Mouse (Mus musculus): ENCODE data around the gene Fat4. TPM values are rescaled to one million over a fixed set of nuclear protein-coding genes. Genes with fewer than 3 reads are reported as not detected.

Gene Fat4
- polyA plus RNA-seq, 1 experiment, result 0.13 TPM

DNA sequence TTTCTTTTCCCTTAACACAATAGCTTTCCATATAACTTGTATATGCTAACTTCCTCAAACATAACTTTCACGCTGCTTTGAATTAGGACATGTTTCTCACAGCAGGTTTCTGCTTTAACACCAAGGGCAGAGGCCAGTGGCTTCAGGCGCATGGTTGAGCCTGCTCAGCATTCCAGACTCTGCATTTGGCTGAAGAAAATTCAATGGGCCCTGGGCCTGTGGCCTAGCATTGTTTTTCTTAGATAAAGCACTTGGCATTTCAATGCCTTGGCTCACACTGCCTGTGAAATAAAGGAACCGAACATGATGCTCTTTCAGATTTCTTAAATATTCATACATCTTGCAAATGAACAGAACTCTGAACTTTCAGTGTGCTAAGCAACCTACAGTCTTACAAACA lies 52.8 kb downstream of the Fat4 start:
- Histone ChIP-seq H3K4me3 (ENCODE audit: low read depth, low read length) (no peak overlapping the region), H3K4me1 (ENCODE audit: control insufficient read depth, insufficient read depth, low read length) (no peaks in the 10 kb centered on the region), H3K27me3 (ENCODE audit: control insufficient read depth, insufficient read depth, low read length, poor library complexity, severe bottlenecking) (no peaks in the 10 kb centered on the region)

DNA sequence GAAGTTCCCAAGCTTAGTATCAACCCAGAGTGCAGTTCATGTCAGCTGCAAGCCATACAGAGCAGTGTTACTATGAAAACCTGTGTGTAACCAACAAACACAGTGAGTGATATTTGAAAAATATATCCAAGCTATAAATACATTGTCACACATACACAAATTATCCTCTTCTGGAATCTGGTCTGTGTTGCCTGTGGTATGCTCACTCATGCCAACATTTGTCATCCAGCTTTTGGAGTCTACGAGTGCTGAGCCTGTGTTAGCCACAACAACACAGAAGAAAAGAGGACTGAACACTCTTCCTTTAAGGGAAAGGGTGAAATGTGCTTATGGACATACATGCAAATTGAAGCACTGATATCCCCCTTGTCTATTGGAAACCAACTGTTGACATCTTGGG lies 53.6 kb downstream of the Fat4 start:
- Histone ChIP-seq H3K4me3 (ENCODE audit: low read depth, low read length) (no peak overlapping the region), H3K27ac (ENCODE audit: insufficient read depth, low read length) (no peak overlapping the region), H3K9ac (ENCODE audit: low read depth, poor library complexity, severe bottlenecking) (no peak overlapping the region), H3K9me3 (replicated peaks; ENCODE audit: control insufficient read depth, insufficient read depth, low read length, poor library complexity, severe bottlenecking) (no peaks in the 10 kb centered on the region), H3K4me1 (ENCODE audit: control insufficient read depth, insufficient read depth, low read length) (no peaks in the 10 kb centered on the region), H3K27me3 (ENCODE audit: control insufficient read depth, insufficient read depth, low read length, poor library complexity, severe bottlenecking) (no peaks in the 10 kb centered on the region), H3K36me3 (ENCODE audit: control insufficient read depth, insufficient read depth, low read length, poor library complexity, severe bottlenecking) (no peaks in the 10 kb centered on the region)
- TF ChIP-seq EP300 (IDR thresholded peaks at IDR 0.05; ENCODE audit: insufficient read depth, low read depth, low read length), result no peak
- no peak for TF ChIP-seq POLR2A (IDR thresholded peaks at IDR 0.05; ENCODE audit: insufficient read depth, low read length)
- TF ChIP-seq CTCF (IDR thresholded peaks at IDR 0.05; ENCODE audit: low read depth, low read length), result no peak

More for the DNA sequence above, 52.8 kb downstream of the Fat4 start:
- no peaks in the 10 kb centered on the region for H3K9me3 ChIP-seq (replicated peaks; ENCODE audit: control insufficient read depth, insufficient read depth, low read length, poor library complexity, severe bottlenecking)
- H3K9ac ChIP-seq (ENCODE audit: low read depth, poor library complexity, severe bottlenecking), result no peak overlapping the region
- H3K27ac ChIP-seq (ENCODE audit: insufficient read depth, low read length), result no peak overlapping the region
- no peaks in the 10 kb centered on the region for H3K36me3 ChIP-seq (ENCODE audit: control insufficient read depth, insufficient read depth, low read length, poor library complexity, severe bottlenecking)
- TF ChIP-seq CTCF (IDR thresholded peaks at IDR 0.05; ENCODE audit: low read depth, low read length) (no peak), EP300 (IDR thresholded peaks at IDR 0.05; ENCODE audit: insufficient read depth, low read depth, low read length) (no peak), POLR2A (IDR thresholded peaks at IDR 0.05; ENCODE audit: insufficient read depth, low read length) (no peak)

DNA sequence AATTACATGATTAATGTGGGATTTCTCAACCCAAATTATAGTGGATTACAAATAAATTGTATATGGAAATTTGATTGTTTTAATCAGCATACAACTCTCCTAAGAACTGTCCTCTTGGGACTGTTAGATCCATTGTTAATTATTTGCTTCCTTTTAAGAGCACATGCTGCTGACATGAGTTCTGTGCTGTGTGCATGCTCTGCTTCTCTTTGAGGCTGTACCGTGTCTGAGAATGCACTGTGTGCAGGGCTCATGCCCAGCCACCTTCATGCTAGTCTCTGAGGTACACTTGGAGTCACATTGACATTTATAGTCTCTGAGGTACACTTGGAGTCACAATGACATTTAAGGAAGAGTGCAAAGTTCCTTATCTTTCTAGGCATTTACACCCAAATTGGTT lies 58.4 kb downstream of the Fat4 start:
- Histone ChIP-seq H3K9me3 (replicated peaks; ENCODE audit: control insufficient read depth, insufficient read depth, low read length, poor library complexity, severe bottlenecking) (no peaks in the 10 kb centered on the region; the same call in 1 of the 2 replicates), H3K36me3 (ENCODE audit: control insufficient read depth, insufficient read depth, low read length, poor library complexity, severe bottlenecking) (no peaks in the 10 kb centered on the region), H3K4me3 (ENCODE audit: low read depth, low read length) (no peak overlapping the region), H3K9ac (ENCODE audit: low read depth, poor library complexity, severe bottlenecking) (no peak overlapping the region), H3K27me3 (ENCODE audit: control insufficient read depth, insufficient read depth, low read length, poor library complexity, severe bottlenecking) (no peaks in the 10 kb centered on the region), H3K4me1 (ENCODE audit: control insufficient read depth, insufficient read depth, low read length) (no peaks in the 10 kb centered on the region), H3K27ac (ENCODE audit: insufficient read depth, low read length) (no peak overlapping the region)
- TF ChIP-seq CTCF (IDR thresholded peaks at IDR 0.05; ENCODE audit: low read depth, low read length) (no peak), POLR2A (IDR thresholded peaks at IDR 0.05; ENCODE audit: insufficient read depth, low read length) (no peak)

DNA sequence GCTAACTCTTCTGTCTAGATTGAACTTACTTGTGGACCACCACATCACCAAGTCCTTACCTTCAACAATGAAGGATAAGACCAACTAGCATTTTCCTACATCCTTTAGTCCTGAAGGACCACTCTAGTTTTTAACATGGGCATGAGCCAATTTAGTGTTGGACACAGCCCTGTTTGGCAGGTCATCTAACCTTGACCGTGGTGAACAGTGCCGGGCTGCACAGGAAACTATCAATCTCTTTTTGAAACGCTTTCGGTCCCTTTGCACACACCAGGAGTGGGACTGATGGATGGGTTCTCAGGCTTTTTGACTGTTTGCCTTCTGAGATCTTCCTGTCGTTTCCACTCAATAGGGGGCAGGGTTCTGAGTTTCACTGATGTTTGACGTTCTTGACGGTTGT lies 61.0 kb downstream of the Fat4 start:
- H3K27me3 ChIP-seq (ENCODE audit: control insufficient read depth, insufficient read depth, low read length, poor library complexity, severe bottlenecking), result no peaks in the 10 kb centered on the region
- no peak overlapping the region for H3K27ac ChIP-seq (ENCODE audit: insufficient read depth, low read length)
- no peak overlapping the region for H3K4me3 ChIP-seq (ENCODE audit: low read depth, low read length)
- no peaks in the 10 kb centered on the region; the same call in 1 of the 2 replicates for H3K9me3 ChIP-seq (replicated peaks; ENCODE audit: control insufficient read depth, insufficient read depth, low read length, poor library complexity, severe bottlenecking)
- TF ChIP-seq EP300 (IDR thresholded peaks at IDR 0.05; ENCODE audit: insufficient read depth, low read depth, low read length) (no peak), CTCF (IDR thresholded peaks at IDR 0.05; ENCODE audit: low read depth, low read length) (no peak), POLR2A (IDR thresholded peaks at IDR 0.05; ENCODE audit: insufficient read depth, low read length) (no peak)
- H3K4me1 ChIP-seq (ENCODE audit: control insufficient read depth, insufficient read depth, low read length), result no peaks in the 10 kb centered on the region
- no peaks in the 10 kb centered on the region for H3K36me3 ChIP-seq (ENCODE audit: control insufficient read depth, insufficient read depth, low read length, poor library complexity, severe bottlenecking)
- no peak overlapping the region for H3K9ac ChIP-seq (ENCODE audit: low read depth, poor library complexity, severe bottlenecking)

DNA sequence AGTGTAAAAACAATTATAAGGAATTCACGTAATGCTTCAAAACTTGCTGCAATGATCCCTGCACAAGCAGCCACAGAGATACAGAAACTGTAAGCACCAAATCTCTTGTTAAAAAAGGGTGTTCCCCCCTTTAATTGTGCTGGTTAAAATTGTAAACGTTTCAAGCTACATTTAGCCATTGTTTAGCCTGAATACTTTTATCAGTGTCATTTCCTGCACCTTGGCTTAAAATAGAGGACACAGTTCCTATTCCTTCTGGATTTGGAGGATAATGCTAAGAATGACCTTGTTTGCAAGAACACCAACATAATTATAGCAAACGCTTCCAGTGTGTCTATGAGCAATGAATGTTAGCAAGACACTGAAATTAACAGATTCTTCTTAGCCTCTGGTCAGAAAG lies 65.9 kb downstream of the Fat4 start:
- Histone ChIP-seq H3K27me3 (ENCODE audit: control insufficient read depth, insufficient read depth, low read length, poor library complexity, severe bottlenecking) (no peaks in the 10 kb centered on the region), H3K4me3 (ENCODE audit: low read depth, low read length) (no peak overlapping the region), H3K27ac (ENCODE audit: insufficient read depth, low read length) (no peak overlapping the region), H3K9ac (ENCODE audit: low read depth, poor library complexity, severe bottlenecking) (no peak overlapping the region), H3K9me3 (replicated peaks; ENCODE audit: control insufficient read depth, insufficient read depth, low read length, poor library complexity, severe bottlenecking) (no peaks in the 10 kb centered on the region; the same call in 1 of the 2 replicates), H3K36me3 (ENCODE audit: control insufficient read depth, insufficient read depth, low read length, poor library complexity, severe bottlenecking) (no peaks in the 10 kb centered on the region), H3K4me1 (ENCODE audit: control insufficient read depth, insufficient read depth, low read length) (no peaks in the 10 kb centered on the region)
- TF ChIP-seq POLR2A (IDR thresholded peaks at IDR 0.05; ENCODE audit: insufficient read depth, low read length), result no peak
- TF ChIP-seq CTCF (IDR thresholded peaks at IDR 0.05; ENCODE audit: low read depth, low read length), result no peak
- TF ChIP-seq EP300 (IDR thresholded peaks at IDR 0.05; ENCODE audit: insufficient read depth, low read depth, low read length), result no peak

DNA sequence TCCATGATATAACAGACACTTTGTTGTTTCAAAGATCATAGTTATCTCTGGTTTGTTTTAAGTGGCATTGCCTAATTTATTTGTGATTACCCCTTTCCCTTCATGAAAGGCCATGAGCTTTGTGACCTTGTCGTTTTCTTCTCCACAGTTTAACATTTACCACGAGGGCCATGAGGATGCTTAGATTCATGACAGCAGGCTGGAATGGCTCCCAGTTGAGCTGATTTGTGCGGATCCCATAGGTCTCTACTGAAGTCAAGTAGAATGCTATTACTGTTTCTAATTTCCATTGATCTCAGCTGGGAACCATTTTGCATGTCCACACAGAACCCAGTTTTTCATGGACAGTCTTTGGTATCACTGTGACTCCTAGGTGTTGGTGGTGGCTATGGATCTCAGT lies 67.5 kb downstream of the Fat4 start:
- H3K36me3 ChIP-seq (ENCODE audit: control insufficient read depth, insufficient read depth, low read length, poor library complexity, severe bottlenecking), result no peaks in the 10 kb centered on the region
- no peak overlapping the region for H3K4me3 ChIP-seq (ENCODE audit: low read depth, low read length)
- H3K9ac ChIP-seq (ENCODE audit: low read depth, poor library complexity, severe bottlenecking), result no peak overlapping the region
- no peaks in the 10 kb centered on the region for H3K27me3 ChIP-seq (ENCODE audit: control insufficient read depth, insufficient read depth, low read length, poor library complexity, severe bottlenecking)
- TF ChIP-seq POLR2A (IDR thresholded peaks at IDR 0.05; ENCODE audit: insufficient read depth, low read length) (no peak), CTCF (IDR thresholded peaks at IDR 0.05; ENCODE audit: low read depth, low read length) (no peak), EP300 (IDR thresholded peaks at IDR 0.05; ENCODE audit: insufficient read depth, low read depth, low read length) (no peak)
- H3K4me1 ChIP-seq (ENCODE audit: control insufficient read depth, insufficient read depth, low read length), result no peaks in the 10 kb centered on the region
- H3K9me3 ChIP-seq (replicated peaks; ENCODE audit: control insufficient read depth, insufficient read depth, low read length, poor library complexity, severe bottlenecking), result no peaks in the 10 kb centered on the region
- no peak overlapping the region for H3K27ac ChIP-seq (ENCODE audit: insufficient read depth, low read length)
